Mouse (Mus musculus): Measurements from ENCODE around the gene Art1. TPM values are rescaled to one million over a fixed set of nuclear protein-coding genes. Genes with fewer than 3 reads are reported as not detected.

Art1 gene
- total and polyA plus RNA-seq, 3 experiments = 0.20 to 0.67 (median 0.21) TPM

DNA sequence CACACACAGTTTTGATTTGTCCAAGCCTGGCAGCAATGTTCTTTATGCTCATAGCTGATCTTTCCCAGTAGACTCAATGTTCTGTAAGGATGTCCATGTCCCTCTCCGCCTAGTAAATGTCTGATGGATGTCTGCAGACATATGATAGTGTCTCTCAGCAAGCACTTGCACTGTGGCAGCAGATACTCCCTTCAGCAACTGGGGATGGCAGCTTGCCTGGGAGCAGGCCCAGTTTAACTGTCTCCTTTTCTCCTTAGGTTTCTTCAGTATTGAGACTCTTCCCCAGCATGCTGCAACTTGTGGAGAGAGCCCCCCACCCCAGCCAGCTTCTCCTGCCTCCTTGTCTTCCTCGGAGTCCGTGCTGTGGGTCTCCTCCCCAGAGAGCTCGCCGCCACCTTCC, 19.8 kb upstream of the Art1 start:
- no peak for DNase-seq (ENCODE audit: extremely low read depth)
- H3K9me3 ChIP-seq (replicated peaks; ENCODE audit: low read length) = no peaks in the 10 kb centered on the region
- no peaks in the 10 kb centered on the region for H3K27me3 ChIP-seq (replicated peaks)
- H3K27ac ChIP-seq (ENCODE audit: insufficient read depth, low read depth) = no peak overlapping the region
- H3K36me3 ChIP-seq (replicated peaks in 1 of 2; ENCODE audit: control insufficient read depth in 1 of 2, insufficient read depth in 1 of 2, low read length in 1 of 2) = peaks cover 63 to 94% of the 10 kb centered on the region in 2 experiments
- no peak overlapping the region for H3K4me3 ChIP-seq (replicated peaks in 1 of 3; ENCODE audit: low read depth in 2 of 3, low read length in 2 of 3, poor library complexity in 1 of 3)
- no peak overlapping the region for H3K4me2 ChIP-seq (ENCODE audit: insufficient read depth, low read depth, poor library complexity, severe bottlenecking)
- no peaks in the 10 kb centered on the region for H3K79me2 ChIP-seq (replicated peaks; ENCODE audit: control insufficient read depth, extremely low read depth, insufficient read depth, poor library complexity, severe bottlenecking)
- 0 out of 4 replicates have a peak, but pooled peaks cover 0 to 2% of the 10 kb centered on the region in 2 experiments for H3K4me1 ChIP-seq (ENCODE audit: control insufficient read depth in 1 of 2, insufficient read depth in 2 of 2)
- dilution Hi-C loops (cut with MboI; ENCODE audit: extremely low pct_ligation_motif_present, extremely low pct_unique_long_range_greater_than_20kb, low sequenced_read_pairs) (no loop called here), in situ Hi-C loops (cut with MboI; ENCODE audit: low pct_ligation_motif_present, low pct_unique_long_range_greater_than_20kb, low sequenced_read_pairs) (loop anchor here (10.0 kb wide), 1 partner anchor 167 kb away; no protein-coding TSS in a partner anchor)
- TF ChIP-seq IRF4 (IDR thresholded peaks at IDR 0.05; ENCODE audit: low read depth, low read length) (no peak), SIN3A (IDR thresholded peaks at IDR 0.05; ENCODE audit: low read length) (no peak), UBTF (IDR thresholded peaks at IDR 0.05; ENCODE audit: low read depth, low read length) (no peak), BHLHE40 (IDR thresholded peaks at IDR 0.05; ENCODE audit: low read depth, low read length) (no peak), PAX5 (IDR thresholded peaks at IDR 0.05; ENCODE audit: low read length) (no peak)
- H3K9ac ChIP-seq (ENCODE audit: insufficient read depth, low read depth) = no peak overlapping the region

DNA sequence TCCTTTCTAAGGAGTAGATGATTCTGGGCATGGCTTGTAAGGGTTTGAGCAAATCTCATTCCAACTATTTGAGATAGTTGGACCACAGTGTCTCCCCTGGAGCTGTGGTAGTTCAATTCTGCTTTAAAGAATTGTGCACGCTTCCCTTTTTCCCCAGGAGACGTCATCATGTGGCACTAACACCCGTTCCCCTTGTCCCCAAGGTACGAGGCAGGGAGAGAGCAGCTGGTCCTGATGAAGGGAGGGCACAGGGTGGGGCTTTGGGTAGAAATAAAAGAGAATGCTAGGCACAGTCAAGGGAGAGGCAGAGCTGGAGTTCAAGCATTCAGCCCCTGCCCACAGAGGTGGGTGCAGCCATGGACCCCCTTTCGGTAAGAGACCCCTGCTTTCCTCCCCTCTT, 18.7 kb upstream of the Art1 start, which contains the start of gene Trpc2:
Gene Trpc2, plus strand, starts transcription at position 301 of the 400 bp plus-strand sequence.
- H3K9ac ChIP-seq (ENCODE audit: insufficient read depth, low read depth) = no peak within 1 kb of the TSS
- H3K9me3 ChIP-seq (replicated peaks; ENCODE audit: low read length) = no peaks in the 10 kb centered on the region
- H3K36me3 ChIP-seq (replicated peaks in 1 of 2; ENCODE audit: control insufficient read depth in 1 of 2, insufficient read depth in 1 of 2, low read length in 1 of 2) = peaks cover 55 to 93% of the 10 kb centered on the region in 2 experiments
- no peak within 1 kb of the TSS for H3K4me3 ChIP-seq (replicated peaks in 1 of 3; ENCODE audit: low read depth in 2 of 3, low read length in 2 of 3, poor library complexity in 1 of 3)
- no peaks in the 10 kb centered on the region for H3K27me3 ChIP-seq (replicated peaks)
- no peak for DNase-seq (ENCODE audit: extremely low read depth)
- in situ Hi-C loops (cut with MboI; ENCODE audit: low pct_ligation_motif_present, low pct_unique_long_range_greater_than_20kb, low sequenced_read_pairs) (loop anchor here (10.0 kb wide), 1 partner anchor 168 kb away; no protein-coding TSS in a partner anchor), dilution Hi-C loops (cut with MboI; ENCODE audit: extremely low pct_ligation_motif_present, extremely low pct_unique_long_range_greater_than_20kb, low sequenced_read_pairs) (no loop called here)
- H3K4me2 ChIP-seq (ENCODE audit: insufficient read depth, low read depth, poor library complexity, severe bottlenecking) = no peak within 1 kb of the TSS
- 0 out of 4 replicates have a peak, but pooled peaks cover 0 to 2% of the 10 kb centered on the region in 2 experiments for H3K4me1 ChIP-seq (ENCODE audit: control insufficient read depth in 1 of 2, insufficient read depth in 2 of 2)
- TF ChIP-seq PAX5 (IDR thresholded peaks at IDR 0.05; ENCODE audit: low read length) (no peak), MAX (IDR thresholded peaks at IDR 0.05; ENCODE audit: low read length) (no peak), BHLHE40 (IDR thresholded peaks at IDR 0.05; ENCODE audit: low read depth, low read length) (no peak), RAD21 (IDR thresholded peaks at IDR 0.05; ENCODE audit: low read depth, low read length) (no peak), ELF1 (IDR thresholded peaks at IDR 0.05; ENCODE audit: low read depth, low read length) (no peak), EP300 (IDR thresholded peaks at IDR 0.05; ENCODE audit: low read length) (no peak), POLR2A (IDR thresholded peaks at IDR 0.05; ENCODE audit: low read depth, low read length) (no peak)
- H3K79me2 ChIP-seq (replicated peaks; ENCODE audit: control insufficient read depth, extremely low read depth, insufficient read depth, poor library complexity, severe bottlenecking) = no peaks in the 10 kb centered on the region
- no peak within 1 kb of the TSS for H3K27ac ChIP-seq (ENCODE audit: insufficient read depth, low read depth)

DNA sequence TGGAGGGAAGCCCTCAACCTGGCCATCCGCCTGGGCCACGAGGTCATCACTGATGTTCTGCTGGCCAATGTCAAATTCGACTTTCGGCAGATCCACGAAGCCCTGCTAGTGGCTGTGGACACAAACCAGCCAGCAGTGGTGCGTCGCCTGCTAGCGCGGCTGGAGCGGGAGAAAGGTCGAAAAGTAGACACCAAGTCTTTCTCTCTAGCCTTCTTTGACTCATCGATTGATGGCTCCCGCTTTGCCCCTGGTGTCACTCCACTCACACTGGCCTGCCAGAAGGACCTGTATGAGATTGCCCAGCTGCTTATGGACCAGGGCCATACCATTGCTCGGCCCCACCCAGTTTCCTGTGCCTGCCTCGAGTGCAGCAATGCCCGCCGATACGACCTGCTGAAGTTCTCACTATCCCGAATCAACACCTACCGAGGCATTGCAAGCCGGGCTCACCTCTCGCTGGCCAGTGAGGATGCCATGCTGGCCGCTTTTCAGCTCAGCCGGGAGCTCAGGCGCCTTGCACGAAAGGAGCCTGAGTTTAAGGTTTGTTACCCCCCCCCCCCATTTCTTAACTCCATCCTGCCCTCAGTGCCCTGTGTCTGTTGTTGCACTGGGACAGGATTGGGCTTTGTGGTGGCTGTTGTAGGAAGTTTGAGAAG, 17.4 kb upstream of the Art1 start:
- peaks cover 56 to 95% of the 10 kb centered on the region in 2 experiments for H3K36me3 ChIP-seq (replicated peaks in 1 of 2; ENCODE audit: control insufficient read depth in 1 of 2, insufficient read depth in 1 of 2, low read length in 1 of 2)
- DNase-seq (ENCODE audit: extremely low read depth) = no peak
- H3K4me3 ChIP-seq (replicated peaks in 1 of 3; ENCODE audit: low read depth in 2 of 3, low read length in 2 of 3, poor library complexity in 1 of 3) = no peak overlapping the region
- in situ Hi-C loops (cut with MboI; ENCODE audit: low pct_ligation_motif_present, low pct_unique_long_range_greater_than_20kb, low sequenced_read_pairs) (loop anchor here (10.0 kb wide), 1 partner anchor 169 kb away; no protein-coding TSS in a partner anchor), dilution Hi-C loops (cut with MboI; ENCODE audit: extremely low pct_ligation_motif_present, extremely low pct_unique_long_range_greater_than_20kb, low sequenced_read_pairs) (no loop called here)
- TF ChIP-seq MAFK (IDR thresholded peaks at IDR 0.05; ENCODE audit: insufficient replicate concordance, low read length) = no peak
- no peak for TF ChIP-seq MXI1 (IDR thresholded peaks at IDR 0.05; ENCODE audit: low read depth, low read length)
- no peak for TF ChIP-seq BHLHE40 (IDR thresholded peaks at IDR 0.05; ENCODE audit: low read depth, low read length)
- no peak for TF ChIP-seq E2F4 (IDR thresholded peaks at IDR 0.05; ENCODE audit: insufficient replicate concordance, low read depth, low read length)
- no peak for TF ChIP-seq ETS1 (conservative IDR thresholded peaks at IDR 0.05; ENCODE audit: low read depth, low read length)
- TF ChIP-seq ELF1 (IDR thresholded peaks at IDR 0.05; ENCODE audit: low read depth, low read length) = no peak
- no peak for TF ChIP-seq MAX (IDR thresholded peaks at IDR 0.05; ENCODE audit: low read length)
- H3K9ac ChIP-seq (ENCODE audit: insufficient read depth, low read depth) = no peak overlapping the region
- 0 out of 4 replicates have a peak, but pooled peaks cover 0 to 2% of the 10 kb centered on the region in 2 experiments for H3K4me1 ChIP-seq (ENCODE audit: control insufficient read depth in 1 of 2, insufficient read depth in 2 of 2)
- H3K4me2 ChIP-seq (ENCODE audit: insufficient read depth, low read depth, poor library complexity, severe bottlenecking) = no peak overlapping the region
- no peak overlapping the region for H3K27ac ChIP-seq (ENCODE audit: insufficient read depth, low read depth)
- H3K9me3 ChIP-seq (replicated peaks; ENCODE audit: low read length) = no peaks in the 10 kb centered on the region
- no peaks in the 10 kb centered on the region for H3K27me3 ChIP-seq (replicated peaks)
- H3K79me2 ChIP-seq (replicated peaks; ENCODE audit: control insufficient read depth, extremely low read depth, insufficient read depth, poor library complexity, severe bottlenecking) = no peaks in the 10 kb centered on the region
